Mouse (Mus musculus): ENCODE measurements around the gene Ikzf2.

DNA sequence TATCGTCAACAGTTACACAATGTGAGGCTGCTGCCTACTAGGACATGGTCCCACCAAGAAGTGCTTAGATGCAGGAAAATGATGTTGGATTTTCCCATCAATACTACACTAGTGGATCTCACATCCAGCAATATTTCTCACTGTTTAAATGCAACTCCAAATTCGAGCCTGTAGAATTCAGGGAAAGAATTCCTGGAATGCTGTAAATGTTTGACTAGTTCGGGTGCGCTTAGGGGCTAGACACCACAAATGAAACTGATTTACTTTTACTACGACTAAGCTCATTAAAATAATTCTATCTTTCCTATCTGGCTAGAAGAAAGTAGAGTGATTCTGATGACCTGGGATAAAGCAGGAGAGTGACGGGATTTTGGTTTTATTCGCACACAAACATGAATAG, 76.3 kb downstream of the Ikzf2 start:
- TF ChIP-seq CTCF (IDR thresholded peaks at IDR 0.05; ENCODE audit: low read depth) (no peak), EP300 (optimal IDR thresholded peaks at IDR 0.05) (no peak)
